Mouse (Mus musculus) hindbrain, embryonic 10.5 days (tissue): ENCODE results near the gene Zfyve19. TPM values are rescaled to one million over a fixed set of nuclear protein-coding genes. Genes with fewer than 3 reads are reported as not detected.

Experiments
- polyA plus RNA-seq: library from polyadenylated mRNA; unstranded; fragments of >200 nt; fragmentation: Nextera tagmentation; extraction: Ambion mirVana; gene quantifications from 2 replicates; pipeline ENCODE4 v1.2.1, GENCODE M21; 2016

Zfyve19 gene
- polyA plus RNA-seq, 1 experiment from 2014 or later, result 52.2 TPM

Other genes with a start within 250 kb of the Zfyve19 start
- gene Ccdc32, start 179.2 kb upstream of the Zfyve19 start, polyA plus RNA-seq, result 22.8 and 26.0 TPM in 2 replicates
- gene Rpusd2, start 173.8 kb upstream of the Zfyve19 start, polyA plus RNA-seq, result 8.0 and 8.3 TPM in 2 replicates
- 39.9 and 57.6 TPM in 2 replicates for gene Knl1, start 161.5 kb upstream of the Zfyve19 start, polyA plus RNA-seq
- gene Rad51, start 95.8 kb upstream of the Zfyve19 start, polyA plus RNA-seq, result 61.6 and 87.3 TPM in 2 replicates
- 43.6 and 48.1 TPM in 2 replicates for gene Rmdn3, start 51.6 kb upstream of the Zfyve19 start, polyA plus RNA-seq
- gene Gchfr, start 40.8 kb upstream of the Zfyve19 start, polyA plus RNA-seq, result 3.3 and 6.1 TPM in 2 replicates
- 0.75 and 0.85 TPM in 2 replicates for gene Gm14137, start 34.1 kb upstream of the Zfyve19 start, polyA plus RNA-seq
- gene Dnajc17, start 178 bp downstream of the Zfyve19 start, polyA plus RNA-seq, result 22.9 and 24.9 TPM in 2 replicates
- gene Ppp1r14d, start 21.3 kb downstream of the Zfyve19 start, polyA plus RNA-seq, result not detected in 2 replicates
- gene Spint1, start 28.7 kb downstream of the Zfyve19 start, polyA plus RNA-seq, result 5.4 and 8.2 TPM in 2 replicates
- gene Rhov, start 62.7 kb downstream of the Zfyve19 start, polyA plus RNA-seq, result 1.2 and 3.8 TPM in 2 replicates
- 23.1 and 26.7 TPM in 2 replicates for gene Vps18, start 80.1 kb downstream of the Zfyve19 start, polyA plus RNA-seq
- gene Dll4, start 117.2 kb downstream of the Zfyve19 start, polyA plus RNA-seq, result 4.7 and 5.8 TPM in 2 replicates
- 0.67 and 0.81 TPM in 2 replicates for gene Chac1, start 142.6 kb downstream of the Zfyve19 start, polyA plus RNA-seq